Mouse (Mus musculus) limb, embryonic 12.5 days (tissue): Measurements from ENCODE around the gene Olfr1230. TPM values are rescaled to one million over a fixed set of nuclear protein-coding genes. Genes with fewer than 3 reads are reported as not detected.

Source experiments
- ATAC-seq: fragments of 200-750 bp; cut with Nextera tagmentation; 2 replicates; pipeline ENCODE4 v1.8.0; 2017; ENCODE audit warnings: low read depth, moderate TSS enrichment; ENCODE audit not compliant: insufficient number of reproducible peaks, insufficient read depth, low FRiP score, low TSS enrichment
- H3K27ac ChIP-seq: fragments of 300-500 bp; sonication (generic); 2 replicates; pipeline ENCODE4 v1.5.1; 2016; ENCODE audit warnings: mild to moderate bottlenecking, moderate library complexity
- H3K27me3 ChIP-seq: fragments of 300-500 bp; sonication (generic); 2 replicates; pipeline ENCODE4 v1.6.1; 2016; ENCODE audit warnings: mild to moderate bottlenecking, moderate library complexity
- H3K36me3 ChIP-seq: fragments of 300-500 bp; sonication (generic); 2 replicates; pipeline ENCODE4 v1.6.1; 2016; ENCODE audit warnings: mild to moderate bottlenecking, moderate library complexity
- H3K4me1 ChIP-seq: fragments of 300-500 bp; sonication (generic); replicated peaks from 2 replicates; pipeline ENCODE4 v1.6.1; 2016
- H3K4me2 ChIP-seq: fragments of 300-500 bp; sonication (generic); 2 replicates; pipeline ENCODE4 v1.6.1; 2016; ENCODE audit warnings: mild to moderate bottlenecking, moderate library complexity
- H3K4me3 ChIP-seq: fragments of 300-500 bp; sonication (generic); replicated peaks from 2 replicates; pipeline ENCODE4 v1.5.1; 2016; ENCODE audit warnings: mild to moderate bottlenecking
- H3K9ac ChIP-seq: fragments of 300-500 bp; sonication (generic); replicated peaks from 2 replicates; pipeline ENCODE4 v1.6.1; 2016; ENCODE audit warnings: mild to moderate bottlenecking, moderate library complexity
- H3K9me3 ChIP-seq: fragments of 300-500 bp; sonication (generic); 2 replicates; pipeline ENCODE4 v1.6.1; 2016; ENCODE audit warnings: mild to moderate bottlenecking, moderate library complexity
- WGBS: fragments of 180-500 bp; shearing (Covaris S2); methylation state at CpG from one replicate; pipeline ENCODE4 v1.1.7; 2016; 5-methylcytosine and 5-hydroxymethylcytosine counted together
- polyA plus RNA-seq: library from polyadenylated mRNA; unstranded; fragments of >200 nt; fragmentation: Nextera tagmentation; extraction: Ambion mirVana; gene quantifications from 2 replicates; pipeline ENCODE4 v1.2.1, GENCODE M21; 2016

Olfr1230 gene
- polyA plus RNA-seq, result not detected in 2 replicates

DNA sequence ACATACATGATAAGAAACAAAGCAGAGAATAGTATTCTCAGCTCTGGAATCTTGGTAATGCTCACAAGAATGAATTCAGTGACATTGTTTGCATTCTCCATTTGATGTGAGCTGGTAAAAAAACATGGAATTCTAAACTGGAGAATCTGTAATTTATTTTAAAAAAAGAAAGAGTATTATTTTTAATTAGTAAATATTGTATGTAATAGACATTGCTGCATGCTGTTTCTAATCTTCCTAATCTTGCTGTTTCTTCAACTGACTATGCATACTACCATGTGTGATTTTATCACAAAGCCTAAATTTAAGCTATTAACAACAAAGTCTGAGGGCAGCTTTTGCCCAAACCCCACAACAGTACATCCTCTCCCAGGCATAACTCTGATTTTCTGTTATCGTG is at the start of gene Olfr1230:
TSS of gene Olfr1230 (minus strand) at position 101 of the 400 bp plus-strand sequence.
- Histone ChIP-seq H3K27me3 (no peaks in the 10 kb centered on the region), H3K36me3 (no peaks in the 10 kb centered on the region), H3K27ac (no peak within 1 kb of the TSS), H3K9me3 (no peaks in the 10 kb centered on the region), H3K4me2 (no peak within 1 kb of the TSS), H3K4me3 (no peak within 1 kb of the TSS), H3K4me1 (no peaks in the 10 kb centered on the region), H3K9ac (no peak within 1 kb of the TSS)
- WGBS, result 90% methylated on average over 1 of the region's 1 CpGs
- ATAC-seq, result no peak

DNA sequence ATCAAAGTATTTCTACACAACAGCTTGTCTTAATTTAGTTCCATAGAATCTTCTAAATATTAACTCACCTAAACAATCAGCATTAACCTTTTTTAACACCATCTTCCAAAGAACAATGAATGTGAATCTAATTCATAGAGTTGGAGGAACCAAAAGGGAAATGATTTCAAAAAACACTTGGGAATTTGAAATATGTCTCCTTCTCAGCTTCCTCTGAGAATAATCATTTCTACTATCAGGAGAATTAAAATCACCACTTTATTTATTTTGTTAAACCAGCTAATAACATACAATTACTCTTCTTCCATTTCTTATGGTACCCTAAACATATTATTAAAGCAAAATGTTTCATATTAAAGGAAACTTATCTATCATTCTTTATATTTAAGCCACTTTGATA is 45.2 kb upstream of the Olfr1230 start, which contains the start of gene Olfr1233:
TSS of gene Olfr1233 (minus strand) at position 101 of the 400 bp plus-strand sequence.
- no peaks in the 10 kb centered on the region for H3K27me3 ChIP-seq
- no peaks in the 10 kb centered on the region for H3K4me1 ChIP-seq
- no peak for ATAC-seq
- H3K36me3 ChIP-seq, result no peaks in the 10 kb centered on the region
- H3K9me3 ChIP-seq, result no peaks in the 10 kb centered on the region
- H3K4me3 ChIP-seq, result no peak within 1 kb of the TSS
- no peak within 1 kb of the TSS for H3K4me2 ChIP-seq
- H3K27ac ChIP-seq, result no peak within 1 kb of the TSS
- H3K9ac ChIP-seq, result no peak within 1 kb of the TSS

DNA sequence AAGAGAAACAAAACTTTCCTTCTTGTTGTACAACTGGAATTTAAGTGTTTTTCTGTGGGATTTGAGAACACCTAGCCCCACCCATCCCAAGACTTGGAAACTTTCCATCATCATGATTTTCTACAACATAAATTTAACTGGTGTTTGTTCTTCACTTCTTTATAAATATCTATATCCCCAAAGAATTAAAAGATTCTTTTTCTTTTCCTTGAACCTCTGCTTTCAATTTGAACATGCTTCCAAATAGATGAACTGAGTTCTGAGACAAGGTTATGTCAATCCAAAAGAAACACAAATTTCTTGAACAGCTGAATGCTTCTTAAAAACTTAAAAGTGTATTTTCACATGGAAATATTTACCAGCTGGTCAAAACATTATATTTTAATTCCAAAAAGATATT is 32.5 kb upstream of the Olfr1230 start, which contains the start of gene Olfr1232:
TSS of gene Olfr1232 (minus strand) at position 101 of the 400 bp plus-strand sequence.
- no peaks in the 10 kb centered on the region for H3K4me1 ChIP-seq
- H3K9ac ChIP-seq, result no peak within 1 kb of the TSS
- H3K4me3 ChIP-seq, result no peak within 1 kb of the TSS
- no peaks in the 10 kb centered on the region for H3K9me3 ChIP-seq
- H3K36me3 ChIP-seq, result no peaks in the 10 kb centered on the region
- no peak for ATAC-seq
- H3K27me3 ChIP-seq, result no peaks in the 10 kb centered on the region
- no peak within 1 kb of the TSS for H3K27ac ChIP-seq
- no peak within 1 kb of the TSS for H3K4me2 ChIP-seq

DNA sequence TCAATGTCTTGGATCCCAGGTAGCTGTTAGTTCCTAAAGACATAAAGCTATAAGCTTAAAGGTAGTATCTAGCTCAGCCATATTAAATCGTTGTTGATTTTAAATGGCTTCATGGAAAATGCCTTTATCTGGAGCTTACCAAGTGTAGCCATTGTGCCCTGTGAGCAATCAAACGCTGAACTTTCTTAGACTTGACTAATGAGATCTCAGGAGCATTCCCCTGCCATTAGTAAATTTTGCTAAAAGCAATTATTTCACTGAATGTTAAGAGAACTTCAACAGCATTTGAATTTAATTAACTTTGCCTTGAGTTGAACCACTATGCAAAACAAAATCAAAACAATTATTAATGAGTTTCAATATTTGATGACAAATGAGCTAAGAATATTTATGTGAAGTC is 9.9 kb upstream of the Olfr1230 start, which contains the start of gene Olfr1231:
TSS of gene Olfr1231 (minus strand) at position 101 of the 400 bp plus-strand sequence.
- 69% methylated on average over 2 of the region's 2 CpGs for WGBS

DNA sequence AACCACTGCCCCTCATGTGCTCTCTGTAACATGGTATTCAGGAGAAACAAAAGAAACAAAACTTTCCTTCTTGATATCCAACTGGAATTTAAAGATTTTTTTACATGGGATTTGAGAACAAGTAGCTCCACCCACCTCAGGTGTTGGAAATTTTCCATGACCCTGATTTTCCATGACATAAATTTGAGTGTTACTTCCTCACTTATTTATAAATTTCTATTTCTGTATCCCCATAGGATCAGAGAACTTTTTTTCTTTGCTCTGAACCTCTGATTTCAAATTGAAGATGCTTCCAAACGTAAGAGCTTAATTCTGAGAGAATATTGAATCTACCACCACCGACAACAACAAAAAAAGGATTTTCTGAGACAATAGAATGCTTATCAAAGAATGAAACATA is 9.2 kb downstream of the Olfr1230 start, which contains the start of gene Olfr1229:
TSS of gene Olfr1229 (minus strand) at position 101 of the 400 bp plus-strand sequence.
- Histone ChIP-seq H3K4me3 (no peak within 1 kb of the TSS), H3K4me1 (no peaks in the 10 kb centered on the region), H3K9me3 (no peaks in the 10 kb centered on the region), H3K36me3 (no peaks in the 10 kb centered on the region), H3K4me2 (no peak within 1 kb of the TSS), H3K27me3 (no peaks in the 10 kb centered on the region), H3K27ac (no peak within 1 kb of the TSS), H3K9ac (no peak within 1 kb of the TSS)
- WGBS, result 76% methylated on average over 2 of the region's 2 CpGs
- no peak for ATAC-seq

More for the DNA sequence above, 9.9 kb upstream of the Olfr1230 start, which contains the start of gene Olfr1231:
- Histone ChIP-seq H3K4me1 (no peaks in the 10 kb centered on the region), H3K4me3 (no peak within 1 kb of the TSS), H3K36me3 (no peaks in the 10 kb centered on the region), H3K9ac (no peak within 1 kb of the TSS), H3K27ac (no peak within 1 kb of the TSS), H3K9me3 (no peaks in the 10 kb centered on the region), H3K4me2 (no peak within 1 kb of the TSS), H3K27me3 (no peaks in the 10 kb centered on the region)
- ATAC-seq, result no peak

DNA sequence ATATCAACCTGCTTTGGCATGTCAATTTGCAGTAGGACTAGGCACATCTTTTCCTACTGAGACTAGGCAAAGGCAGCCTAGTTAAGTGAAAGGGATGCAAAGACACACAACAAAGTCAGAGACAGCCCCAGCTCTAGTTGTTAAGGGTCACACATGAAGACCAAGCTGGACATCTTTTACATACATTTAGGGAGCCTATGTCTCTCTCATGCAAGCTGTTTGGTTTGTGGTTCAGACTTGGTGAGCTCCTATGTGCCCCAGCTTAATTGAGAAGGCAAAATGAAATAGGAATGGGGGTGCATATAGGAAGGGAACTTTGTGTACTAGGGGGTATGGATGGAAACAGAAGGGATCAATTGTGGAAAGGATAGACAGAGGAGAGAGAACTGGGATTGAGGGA is 43.1 kb downstream of the Olfr1230 start, which contains the start of gene Olfr1228:
TSS of gene Olfr1228 (minus strand) at position 101 of the 400 bp plus-strand sequence.
- Histone ChIP-seq H3K27ac (no peak within 1 kb of the TSS), H3K27me3 (no peaks in the 10 kb centered on the region), H3K9ac (no peak within 1 kb of the TSS), H3K4me2 (no peak within 1 kb of the TSS), H3K4me1 (no peaks in the 10 kb centered on the region), H3K4me3 (no peak within 1 kb of the TSS), H3K36me3 (no peaks in the 10 kb centered on the region), H3K9me3 (no peaks in the 10 kb centered on the region)
- ATAC-seq, result no peak

Other genes starting within 250 kb of the Olfr1230 start
- gene Olfr1218, start 236.1 kb downstream of the Olfr1230 start, polyA plus RNA-seq, result not detected in 2 replicates
- not detected in 2 replicates for gene Olfr1219, start 213.8 kb downstream of the Olfr1230 start, polyA plus RNA-seq
- gene Olfr1220, start 190.4 kb downstream of the Olfr1230 start, polyA plus RNA-seq, result not detected in 2 replicates
- gene Olfr1221, start 180.0 kb downstream of the Olfr1230 start, polyA plus RNA-seq, result not detected in 2 replicates
- gene Olfr1222, start 164.2 kb downstream of the Olfr1230 start, polyA plus RNA-seq, result not detected in 2 replicates
- not detected in 2 replicates for gene Olfr1223, start 145.7 kb downstream of the Olfr1230 start, polyA plus RNA-seq
- gene Olfr1224-ps1, start 133.2 kb downstream of the Olfr1230 start, polyA plus RNA-seq, result not detected in 2 replicates
- gene Olfr1225, start 122.6 kb downstream of the Olfr1230 start, polyA plus RNA-seq, result not detected in 2 replicates
- gene Olfr1226, start 97.2 kb downstream of the Olfr1230 start, polyA plus RNA-seq, result not detected in 2 replicates
- gene Olfr1228, start 43.2 kb downstream of the Olfr1230 start, polyA plus RNA-seq, result not detected in 2 replicates
- gene Olfr1229, start 9.3 kb downstream of the Olfr1230 start, polyA plus RNA-seq, result not detected in 2 replicates
- gene Olfr1231, start 9.8 kb upstream of the Olfr1230 start, polyA plus RNA-seq, result not detected in 2 replicates
- gene Olfr1232, start 32.4 kb upstream of the Olfr1230 start, polyA plus RNA-seq, result not detected in 2 replicates
- gene Olfr1233, start 45.1 kb upstream of the Olfr1230 start, polyA plus RNA-seq, result not detected in 2 replicates
- not detected in 2 replicates for gene Olfr1234, start 67.6 kb upstream of the Olfr1230 start, polyA plus RNA-seq
- not detected in 2 replicates for gene Olfr1238, start 112.4 kb upstream of the Olfr1230 start, polyA plus RNA-seq
- not detected in 2 replicates for gene Olfr1239, start 123.1 kb upstream of the Olfr1230 start, polyA plus RNA-seq
- not detected in 2 replicates for gene Olfr1240, start 145.7 kb upstream of the Olfr1230 start, polyA plus RNA-seq
- gene Olfr1241, start 189.9 kb upstream of the Olfr1230 start, polyA plus RNA-seq, result not detected in 2 replicates
- not detected in 2 replicates for gene Olfr1242, start 201.1 kb upstream of the Olfr1230 start, polyA plus RNA-seq
- gene Olfr1243, start 234.2 kb upstream of the Olfr1230 start, polyA plus RNA-seq, result not detected in 2 replicates